Mouse (Mus musculus): ENCODE measurements around the gene Zfp410. TPM values are rescaled to one million over a fixed set of nuclear protein-coding genes. Genes with fewer than 3 reads are reported as not detected.

The Zfp410 gene
- polyA plus RNA-seq, 1 experiment = 23.5 TPM

- Histone ChIP-seq H3K79me3 (ENCODE audit: low read depth) (peaks cover 4% of the 10 kb centered on the region), H3K79me2 (ENCODE audit: control insufficient read depth, insufficient read depth) (peaks cover 18% of the 10 kb centered on the region), H3K4me3 (ENCODE audit: insufficient read depth, poor library complexity, severe bottlenecking) (no peak overlapping the region), H3K27me3 (ENCODE audit: control insufficient read depth, insufficient read depth, insufficient read length) (no peaks in the 10 kb centered on the region), H3K36me3 (ENCODE audit: control insufficient read depth, insufficient read depth) (peaks cover 10% of the 10 kb centered on the region), H3ac (ENCODE audit: control insufficient read depth, insufficient read length, low read depth) (no peak overlapping the region)
- TF ChIP-seq CTCF (IDR thresholded peaks at IDR 0.05; ENCODE audit: control insufficient read depth, insufficient read depth, insufficient read length) (peak; percentile 32), MAX (IDR thresholded peaks at IDR 0.05) (no peak), FOSL1 (IDR thresholded peaks at IDR 0.05; ENCODE audit: insufficient read depth, low read length, poor library complexity, severe bottlenecking) (no peak), MYOG (IDR thresholded peaks at IDR 0.05; ENCODE audit: control insufficient read depth, extremely low read depth, insufficient read length) (no peak), USF1 (IDR thresholded peaks at IDR 0.05; ENCODE audit: low read depth) (no peak), MYOD1 (IDR thresholded peaks at IDR 0.05; ENCODE audit: control insufficient read depth, insufficient read length, low read depth) (no peak)
Measured at GRCm38 (mm10) chr12:84288461-84288860, 28.2 kb upstream of the Zfp410 start.

- TF ChIP-seq CTCF (IDR thresholded peaks at IDR 0.05; ENCODE audit: control insufficient read depth, insufficient read depth, insufficient read length) = no peak
- TF ChIP-seq USF1 (IDR thresholded peaks at IDR 0.05; ENCODE audit: low read depth) = no peak
- no peak for TF ChIP-seq FOSL1 (IDR thresholded peaks at IDR 0.05; ENCODE audit: insufficient read depth, low read length, poor library complexity, severe bottlenecking)
- no peak for TF ChIP-seq MYOG (IDR thresholded peaks at IDR 0.05; ENCODE audit: control insufficient read depth, extremely low read depth, insufficient read length)
- TF ChIP-seq CEBPB (IDR thresholded peaks at IDR 0.05; ENCODE audit: low read depth) = no peak
- no peak for TF ChIP-seq MYOD1 (IDR thresholded peaks at IDR 0.05; ENCODE audit: control insufficient read depth, insufficient read length, low read depth)
- no peak for TF ChIP-seq MAX (IDR thresholded peaks at IDR 0.05)
Measured at GRCm38 (mm10) chr12:84297851-84298250, 18.8 kb upstream of the Zfp410 start.

GRCm38 (mm10) chr12:84299265-84299664 lies 17.4 kb upstream of the Zfp410 start:
- no peaks in the 10 kb centered on the region for H3K79me2 ChIP-seq (ENCODE audit: control insufficient read depth, insufficient read depth)
- H3K79me3 ChIP-seq (ENCODE audit: low read depth) = no peaks in the 10 kb centered on the region
- peaks cover 42% of the 10 kb centered on the region for H3K36me3 ChIP-seq (ENCODE audit: control insufficient read depth, insufficient read depth)
- no peak for TF ChIP-seq CTCF (IDR thresholded peaks at IDR 0.05; ENCODE audit: control insufficient read depth, insufficient read depth, insufficient read length)
- TF ChIP-seq CEBPB (IDR thresholded peaks at IDR 0.05; ENCODE audit: low read depth) = no peak
- TF ChIP-seq USF1 (IDR thresholded peaks at IDR 0.05; ENCODE audit: low read depth) = no peak
- no peak for TF ChIP-seq MAX (IDR thresholded peaks at IDR 0.05)
- TF ChIP-seq MYOG (IDR thresholded peaks at IDR 0.05; ENCODE audit: control insufficient read depth, extremely low read depth, insufficient read length) = no peak
- no peak for TF ChIP-seq FOSL1 (IDR thresholded peaks at IDR 0.05; ENCODE audit: insufficient read depth, low read length, poor library complexity, severe bottlenecking)
- TF ChIP-seq MYOD1 (IDR thresholded peaks at IDR 0.05; ENCODE audit: control insufficient read depth, insufficient read length, low read depth) = no peak
- no peak overlapping the region for H3K4me3 ChIP-seq (ENCODE audit: insufficient read depth, poor library complexity, severe bottlenecking)
- no peak overlapping the region for H3ac ChIP-seq (ENCODE audit: control insufficient read depth, insufficient read length, low read depth)
- no peaks in the 10 kb centered on the region for H3K27me3 ChIP-seq (ENCODE audit: control insufficient read depth, insufficient read depth, insufficient read length)

More at GRCm38 (mm10) chr12:84297851-84298250, 18.8 kb upstream of the Zfp410 start:
- H3ac ChIP-seq (ENCODE audit: control insufficient read depth, insufficient read length, low read depth) = no peak overlapping the region
- no peaks in the 10 kb centered on the region for H3K79me3 ChIP-seq (ENCODE audit: low read depth)
- no peaks in the 10 kb centered on the region for H3K27me3 ChIP-seq (ENCODE audit: control insufficient read depth, insufficient read depth, insufficient read length)
- H3K36me3 ChIP-seq (ENCODE audit: control insufficient read depth, insufficient read depth) = peaks cover 39% of the 10 kb centered on the region
- no peaks in the 10 kb centered on the region for H3K79me2 ChIP-seq (ENCODE audit: control insufficient read depth, insufficient read depth)
- no peak overlapping the region for H3K4me3 ChIP-seq (ENCODE audit: insufficient read depth, poor library complexity, severe bottlenecking)

GRCm38 (mm10) chr12:84304101-84304500 lies 12.6 kb upstream of the Zfp410 start:
- H3K79me2 ChIP-seq (ENCODE audit: control insufficient read depth, insufficient read depth) = no peaks in the 10 kb centered on the region
- no peaks in the 10 kb centered on the region for H3K27me3 ChIP-seq (ENCODE audit: control insufficient read depth, insufficient read depth, insufficient read length)
- H3ac ChIP-seq (ENCODE audit: control insufficient read depth, insufficient read length, low read depth) = no peak overlapping the region
- no peak for TF ChIP-seq MYOD1 (IDR thresholded peaks at IDR 0.05; ENCODE audit: control insufficient read depth, insufficient read length, low read depth)
- TF ChIP-seq FOSL1 (IDR thresholded peaks at IDR 0.05; ENCODE audit: insufficient read depth, low read length, poor library complexity, severe bottlenecking) = no peak
- TF ChIP-seq CTCF (IDR thresholded peaks at IDR 0.05; ENCODE audit: control insufficient read depth, insufficient read depth, insufficient read length) = no peak
- TF ChIP-seq MAX (IDR thresholded peaks at IDR 0.05) = no peak
- no peak for TF ChIP-seq CEBPB (IDR thresholded peaks at IDR 0.05; ENCODE audit: low read depth)
- TF ChIP-seq USF1 (IDR thresholded peaks at IDR 0.05; ENCODE audit: low read depth) = no peak
- TF ChIP-seq MYOG (IDR thresholded peaks at IDR 0.05; ENCODE audit: control insufficient read depth, extremely low read depth, insufficient read length) = no peak
- H3K79me3 ChIP-seq (ENCODE audit: low read depth) = no peaks in the 10 kb centered on the region
- no peak overlapping the region for H3K4me3 ChIP-seq (ENCODE audit: insufficient read depth, poor library complexity, severe bottlenecking)
- H3K36me3 ChIP-seq (ENCODE audit: control insufficient read depth, insufficient read depth) = peaks cover 36% of the 10 kb centered on the region

GRCm38 (mm10) chr12:84304554-84304953 lies 12.1 kb upstream of the Zfp410 start:
- Histone ChIP-seq H3K79me3 (ENCODE audit: low read depth) (no peaks in the 10 kb centered on the region), H3K36me3 (ENCODE audit: control insufficient read depth, insufficient read depth) (peaks cover 38% of the 10 kb centered on the region), H3K79me2 (ENCODE audit: control insufficient read depth, insufficient read depth) (no peaks in the 10 kb centered on the region), H3K4me3 (ENCODE audit: insufficient read depth, poor library complexity, severe bottlenecking) (no peak overlapping the region), H3K27me3 (ENCODE audit: control insufficient read depth, insufficient read depth, insufficient read length) (no peaks in the 10 kb centered on the region), H3ac (ENCODE audit: control insufficient read depth, insufficient read length, low read depth) (no peak overlapping the region)
- TF ChIP-seq CEBPB (IDR thresholded peaks at IDR 0.05; ENCODE audit: low read depth) (no peak), MYOD1 (IDR thresholded peaks at IDR 0.05; ENCODE audit: control insufficient read depth, insufficient read length, low read depth) (no peak), CTCF (IDR thresholded peaks at IDR 0.05; ENCODE audit: control insufficient read depth, insufficient read depth, insufficient read length) (no peak), FOSL1 (IDR thresholded peaks at IDR 0.05; ENCODE audit: insufficient read depth, low read length, poor library complexity, severe bottlenecking) (no peak), USF1 (IDR thresholded peaks at IDR 0.05; ENCODE audit: low read depth) (no peak), MAX (IDR thresholded peaks at IDR 0.05) (no peak), MYOG (IDR thresholded peaks at IDR 0.05; ENCODE audit: control insufficient read depth, extremely low read depth, insufficient read length) (no peak)

GRCm38 (mm10) chr12:84311306-84311705 lies 5.3 kb upstream of the Zfp410 start:
- peaks cover 20% of the 10 kb centered on the region for H3K36me3 ChIP-seq (ENCODE audit: control insufficient read depth, insufficient read depth)

More at GRCm38 (mm10) chr12:84311306-84311705, 5.3 kb upstream of the Zfp410 start:
- TF ChIP-seq MAX (IDR thresholded peaks at IDR 0.05) = no peak
- TF ChIP-seq CEBPB (IDR thresholded peaks at IDR 0.05; ENCODE audit: low read depth) = no peak
- no peak overlapping the region for H3K4me3 ChIP-seq (ENCODE audit: insufficient read depth, poor library complexity, severe bottlenecking)
- H3ac ChIP-seq (ENCODE audit: control insufficient read depth, insufficient read length, low read depth) = peak overlapping the region; percentile 23
- no peaks in the 10 kb centered on the region for H3K79me3 ChIP-seq (ENCODE audit: low read depth)
- H3K79me2 ChIP-seq (ENCODE audit: control insufficient read depth, insufficient read depth) = no peaks in the 10 kb centered on the region
- H3K27me3 ChIP-seq (ENCODE audit: control insufficient read depth, insufficient read depth, insufficient read length) = no peaks in the 10 kb centered on the region

All from C2C12 (cell line).